Mouse (Mus musculus) forebrain, embryonic 12.5 days (tissue): ENCODE data around the gene Akirin1. TPM values are rescaled to one million over a fixed set of nuclear protein-coding genes. Genes with fewer than 3 reads are reported as not detected.
A peak's percentile ranks its signal among the peaks of the same experiment; 100 is the strongest.

Experiments used
- ATAC-seq: fragments of 200-750 bp; cut with Nextera tagmentation; 2 replicates; pipeline ENCODE4 v1.8.0; 2017; ENCODE audit warnings: moderate TSS enrichment; ENCODE audit not compliant: low FRiP score
- H3K27ac ChIP-seq: fragments of 300-500 bp; sonication (generic); 2 replicates; pipeline ENCODE4 v1.5.1; 2016; ENCODE audit warnings: mild to moderate bottlenecking
- H3K27me3 ChIP-seq: fragments of 300-500 bp; sonication (generic); 2 replicates; pipeline ENCODE4 v1.6.1; 2016; ENCODE audit warnings: mild to moderate bottlenecking
- H3K36me3 ChIP-seq: fragments of 300-500 bp; sonication (generic); replicated peaks from 2 replicates; pipeline ENCODE4 v1.6.1; 2016; ENCODE audit warnings: mild to moderate bottlenecking
- H3K4me1 ChIP-seq: fragments of 300-500 bp; sonication (generic); 2 replicates; pipeline ENCODE4 v1.6.1; 2016
- H3K4me2 ChIP-seq: fragments of 300-500 bp; sonication (generic); 2 replicates; pipeline ENCODE4 v1.6.1; 2016; ENCODE audit warnings: mild to moderate bottlenecking, moderate library complexity
- H3K4me3 ChIP-seq: fragments of 300-500 bp; sonication (generic); replicated peaks from 2 replicates; pipeline ENCODE4 v1.5.1; 2016; ENCODE audit warnings: mild to moderate bottlenecking
- H3K9ac ChIP-seq: fragments of 300-500 bp; sonication (generic); 2 replicates; pipeline ENCODE4 v1.6.1; 2016; ENCODE audit warnings: mild to moderate bottlenecking
- H3K9me3 ChIP-seq: fragments of 300-500 bp; sonication (generic); 2 replicates; pipeline ENCODE4 v1.6.1; 2016
- WGBS: fragments of 180-500 bp; shearing (Covaris S2); methylation state at CpG from one replicate; pipeline ENCODE4 v1.1.7; 2016; 5-methylcytosine and 5-hydroxymethylcytosine counted together
- polyA plus RNA-seq: library from polyadenylated mRNA; unstranded; fragments of >200 nt; fragmentation: Nextera tagmentation; extraction: Ambion mirVana; gene quantifications from 2 replicates; pipeline ENCODE4 v1.2.1, GENCODE M21; 2016

Akirin1 gene
- 89.8 and 91.1 TPM in 2 replicates for polyA plus RNA-seq

DNA sequence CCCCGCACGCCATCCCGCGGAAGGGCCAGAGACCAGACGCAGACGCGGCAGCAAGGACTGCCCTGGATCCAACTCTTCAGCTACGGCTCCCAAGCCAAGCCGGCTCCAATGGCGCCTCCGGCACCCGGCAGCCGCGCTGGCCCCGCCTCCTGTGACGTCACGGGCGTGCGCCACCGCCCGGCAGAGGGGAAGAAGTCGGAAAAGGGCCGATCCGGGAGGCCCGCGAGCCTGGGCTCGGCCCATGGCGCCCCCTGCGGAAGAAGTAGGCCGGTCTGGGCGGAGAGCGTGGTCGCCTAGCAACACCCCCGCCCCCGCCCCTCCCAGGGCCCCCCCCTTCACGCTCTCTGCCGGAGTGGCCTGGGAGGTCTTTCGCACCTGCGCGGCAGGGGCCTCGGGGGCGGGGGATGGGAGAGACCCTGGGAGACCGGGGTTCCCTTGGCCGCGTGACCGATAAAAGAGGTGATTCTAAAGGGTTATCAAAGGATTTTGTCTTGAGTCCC is at the start of gene Akirin1:
Akirin1 (minus strand) TSS at position 194 of the 500 bp plus-strand sequence.
- Histone ChIP-seq H3K27me3 (peaks cover 4% of the 10 kb centered on the region; the same call in 1 of the 2 replicates), H3K36me3 (no peaks in the 10 kb centered on the region), H3K4me3 (peak within 1 kb of the TSS; percentile 98), H3K9me3 (no peaks in the 10 kb centered on the region), H3K4me1 (peaks cover 21% of the 10 kb centered on the region), H3K27ac (peak within 1 kb of the TSS; percentile 97), H3K9ac (peak within 1 kb of the TSS; percentile 94), H3K4me2 (peak within 1 kb of the TSS; percentile 79)
- ATAC-seq: peak; percentile 99
- WGBS: under 1% methylated on average over 46 of the region's 46 CpGs

DNA sequence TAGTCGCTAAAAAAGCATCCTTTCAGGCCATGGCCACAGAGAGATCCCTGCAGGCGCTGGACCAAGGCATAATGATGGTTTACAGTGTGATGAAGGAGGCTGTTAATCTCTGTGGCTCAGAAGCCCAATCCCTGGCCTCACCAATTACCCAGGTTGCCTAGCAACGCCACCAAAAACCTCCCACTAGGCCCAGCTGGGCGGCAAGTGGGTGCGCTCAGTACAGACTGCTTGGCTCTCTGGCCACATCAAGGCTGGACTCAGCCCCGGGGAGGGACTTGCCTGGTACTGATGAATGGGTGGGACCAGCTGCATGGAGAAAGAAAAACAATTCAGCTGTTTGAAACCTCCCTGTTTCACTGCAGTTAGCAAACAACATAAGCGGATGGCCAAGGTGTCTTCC is 47.7 kb upstream of the Akirin1 start:
- Histone ChIP-seq H3K36me3 (no peaks in the 10 kb centered on the region), H3K4me3 (no peak overlapping the region), H3K27me3 (no peaks in the 10 kb centered on the region), H3K9ac (no peak overlapping the region), H3K4me2 (no peak overlapping the region), H3K27ac (peak overlapping the region; percentile 57), H3K9me3 (no peaks in the 10 kb centered on the region), H3K4me1 (peaks cover 14% of the 10 kb centered on the region)
- 27% methylated on average over 7 of the region's 7 CpGs for WGBS
- peak; percentile 89 for ATAC-seq

DNA sequence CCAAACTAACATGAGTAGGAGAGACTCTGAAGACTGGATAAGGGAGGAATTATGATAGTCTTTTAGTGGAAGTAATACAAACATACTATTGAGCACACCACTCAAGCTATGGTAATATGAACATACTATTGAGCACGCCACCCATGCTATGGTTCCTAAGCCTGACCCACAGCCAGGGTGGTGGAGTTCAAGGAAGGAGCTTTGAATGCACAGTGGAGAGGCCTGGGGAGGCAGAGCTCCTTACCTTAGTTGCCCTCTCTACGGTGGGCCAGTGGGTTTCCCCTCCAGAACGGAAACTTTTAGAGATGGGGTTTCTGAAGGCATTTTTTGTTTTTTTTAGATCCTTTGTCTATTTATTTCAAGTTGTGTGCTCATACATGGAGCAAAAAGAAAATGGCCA is 47.3 kb upstream of the Akirin1 start:
- ATAC-seq: peak; percentile 41; the same call in 1 of the 2 replicates
- Histone ChIP-seq H3K4me1 (peaks cover 14% of the 10 kb centered on the region), H3K27ac (peak overlapping the region; percentile 57), H3K4me2 (no peak overlapping the region), H3K4me3 (no peak overlapping the region), H3K9me3 (no peaks in the 10 kb centered on the region), H3K27me3 (no peaks in the 10 kb centered on the region), H3K36me3 (no peaks in the 10 kb centered on the region), H3K9ac (no peak overlapping the region)
- WGBS: 80% methylated on average over 3 of the region's 3 CpGs

DNA sequence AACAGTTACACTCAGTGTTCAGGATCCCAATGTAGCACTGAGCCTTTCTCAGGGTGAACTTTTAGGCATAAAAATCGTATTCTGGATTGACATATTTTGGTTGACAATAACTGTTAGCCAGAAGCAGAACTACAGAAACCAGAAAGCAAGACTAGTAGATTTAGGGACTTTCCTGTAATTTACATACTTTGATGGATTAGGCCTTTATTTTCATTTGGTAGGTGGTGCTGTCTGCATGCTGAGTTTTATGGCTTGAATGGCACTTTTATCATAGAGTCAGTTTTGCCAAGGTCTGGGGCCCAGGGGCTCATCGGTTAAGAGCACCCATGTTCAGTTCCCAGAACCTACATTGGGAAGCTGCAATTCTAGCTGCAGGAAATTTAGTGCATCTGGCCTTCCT is 44.9 kb upstream of the Akirin1 start:
- H3K4me3 ChIP-seq: no peak overlapping the region
- H3K9me3 ChIP-seq: no peaks in the 10 kb centered on the region
- H3K4me1 ChIP-seq: peaks cover 14% of the 10 kb centered on the region
- 76% methylated on average over 2 of the region's 2 CpGs for WGBS
- no peak overlapping the region for H3K9ac ChIP-seq
- no peak for ATAC-seq
- H3K27ac ChIP-seq: no peak overlapping the region
- no peaks in the 10 kb centered on the region for H3K27me3 ChIP-seq
- no peak overlapping the region for H3K4me2 ChIP-seq
- no peaks in the 10 kb centered on the region for H3K36me3 ChIP-seq

DNA sequence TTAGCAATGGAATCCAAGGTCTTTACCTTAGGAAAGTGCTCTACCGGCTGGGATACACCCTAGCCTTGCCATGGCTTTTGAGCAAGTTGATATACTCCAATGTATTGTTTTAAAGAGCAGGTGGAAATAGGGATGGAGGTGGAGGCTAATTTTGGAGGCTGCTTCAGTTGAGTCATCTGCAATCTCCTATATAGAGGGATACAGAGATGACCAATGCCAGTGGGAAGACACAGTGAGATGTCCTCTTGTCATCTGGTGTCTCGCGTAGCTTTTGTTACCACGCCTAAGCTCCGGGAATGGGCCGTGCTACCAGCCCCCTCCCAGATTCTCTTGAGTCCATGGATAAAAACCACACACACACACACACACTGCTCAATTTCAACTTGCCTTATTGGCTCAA is 43.0 kb upstream of the Akirin1 start:
- 92% methylated on average over 6 of the region's 6 CpGs for WGBS
- Histone ChIP-seq H3K36me3 (no peaks in the 10 kb centered on the region), H3K4me2 (no peak overlapping the region), H3K27ac (no peak overlapping the region), H3K9ac (no peak overlapping the region), H3K27me3 (no peaks in the 10 kb centered on the region), H3K9me3 (no peaks in the 10 kb centered on the region), H3K4me1 (peaks cover 14% of the 10 kb centered on the region), H3K4me3 (no peak overlapping the region)
- no peak for ATAC-seq

DNA sequence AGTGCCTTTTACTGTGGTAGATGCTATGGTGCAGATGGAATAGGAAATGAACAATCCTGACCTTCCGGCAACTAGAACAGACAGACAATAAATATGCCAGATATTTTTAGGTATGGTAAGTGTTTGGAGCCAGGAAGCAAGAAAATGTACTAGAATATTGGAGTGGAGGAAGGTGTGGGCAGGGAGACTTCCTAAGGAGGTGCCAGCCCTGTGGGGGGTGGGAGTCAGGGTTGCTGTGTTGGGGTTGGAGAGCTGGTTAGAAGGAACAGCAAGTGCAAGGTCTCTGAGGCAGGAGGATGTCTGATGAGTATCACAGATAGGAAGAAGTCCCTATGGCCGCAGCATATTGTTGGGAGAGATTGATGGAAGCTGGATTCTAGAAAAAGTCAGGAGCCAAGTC is 42.5 kb upstream of the Akirin1 start:
- Histone ChIP-seq H3K9ac (no peak overlapping the region), H3K27me3 (no peaks in the 10 kb centered on the region), H3K27ac (no peak overlapping the region), H3K9me3 (no peaks in the 10 kb centered on the region), H3K4me1 (peaks cover 14% of the 10 kb centered on the region), H3K36me3 (no peaks in the 10 kb centered on the region), H3K4me3 (no peak overlapping the region), H3K4me2 (no peak overlapping the region)
- WGBS: 93% methylated on average over 2 of the region's 2 CpGs
- ATAC-seq: no peak

DNA sequence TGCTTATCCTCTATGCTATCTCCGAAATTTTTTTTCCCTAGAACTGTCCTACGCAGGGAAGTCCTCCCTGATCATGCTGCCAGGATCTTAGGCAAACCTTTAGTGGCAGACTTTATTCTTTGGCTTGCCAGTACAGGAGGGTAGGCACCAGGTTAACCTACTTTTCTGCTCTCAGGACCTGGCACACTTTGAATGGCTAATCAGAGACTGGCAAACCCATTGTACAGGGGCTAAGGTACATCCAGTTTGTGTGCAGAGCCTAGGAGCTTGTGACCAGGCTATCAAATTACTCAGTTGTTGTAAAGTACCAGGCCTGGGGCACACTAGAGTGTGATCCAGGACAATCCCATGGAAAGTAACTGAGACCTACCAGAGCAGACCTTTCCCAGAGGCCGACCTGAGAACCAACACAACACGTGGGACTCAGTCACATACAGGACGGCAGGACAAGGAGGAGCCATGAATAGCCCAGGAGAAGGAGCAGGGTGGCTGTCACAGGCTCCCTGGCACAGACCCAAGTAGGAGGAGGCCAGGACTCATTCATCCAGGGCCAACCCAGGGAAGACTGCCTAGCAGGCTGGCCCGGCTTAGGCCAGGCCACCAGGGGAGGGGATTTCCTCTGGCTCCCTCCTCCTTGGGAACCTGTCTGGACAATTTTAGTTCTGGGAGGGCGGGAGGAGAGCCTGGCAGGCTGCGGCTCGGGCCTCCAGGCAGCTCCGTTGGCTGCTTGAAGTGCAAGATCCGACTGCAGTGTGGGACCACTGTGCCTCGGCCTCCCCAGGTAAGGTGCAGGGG is 37.2 kb upstream of the Akirin1 start, which contains the start of gene Rhbdl2:
Rhbdl2 (plus strand) TSS at position 684 of the 795 bp plus-strand sequence.
- no peaks in the 10 kb centered on the region for H3K9me3 ChIP-seq
- peak; percentile 63 for ATAC-seq
- H3K4me1 ChIP-seq: peaks cover 8% of the 10 kb centered on the region
- WGBS: 28% methylated on average over 12 of the region's 12 CpGs
- no peaks in the 10 kb centered on the region for H3K36me3 ChIP-seq
- no peak within 1 kb of the TSS for H3K27ac ChIP-seq
- no peaks in the 10 kb centered on the region for H3K27me3 ChIP-seq
- H3K9ac ChIP-seq: 0 out of 2 replicates have a peak within 1 kb of the TSS, but pooled peaks have one; percentile 13
- H3K4me3 ChIP-seq: no peak within 1 kb of the TSS
- peak within 1 kb of the TSS; percentile 19; the same call in 1 of the 2 replicates for H3K4me2 ChIP-seq

DNA sequence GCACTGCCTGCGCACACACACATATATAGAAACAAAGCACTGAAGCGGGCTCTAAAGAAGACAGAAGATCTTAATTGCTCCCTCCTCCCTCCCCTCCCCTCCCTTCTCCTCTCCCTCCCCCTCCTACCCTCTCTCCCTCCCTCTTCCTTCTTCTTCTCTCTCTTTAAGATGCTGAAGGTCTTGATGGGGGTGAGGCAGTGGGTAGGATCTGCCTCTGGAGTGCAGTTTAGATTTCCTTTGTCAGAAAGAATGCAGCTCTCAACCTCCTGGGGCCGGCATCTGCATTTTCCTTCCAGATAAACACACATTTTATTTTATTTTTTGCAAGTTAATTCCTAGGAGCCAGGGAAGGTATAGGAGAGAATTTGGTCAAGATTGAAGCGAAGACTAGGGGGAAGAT is 18.1 kb upstream of the Akirin1 start:
- no peaks in the 10 kb centered on the region for H3K9me3 ChIP-seq
- H3K4me2 ChIP-seq: no peak overlapping the region
- no peaks in the 10 kb centered on the region for H3K4me1 ChIP-seq
- H3K27ac ChIP-seq: no peak overlapping the region
- no peak overlapping the region for H3K4me3 ChIP-seq
- ATAC-seq: no peak
- H3K9ac ChIP-seq: no peak overlapping the region
- 70% methylated on average over 4 of the region's 4 CpGs for WGBS
- no peaks in the 10 kb centered on the region for H3K36me3 ChIP-seq
- no peaks in the 10 kb centered on the region for H3K27me3 ChIP-seq

DNA sequence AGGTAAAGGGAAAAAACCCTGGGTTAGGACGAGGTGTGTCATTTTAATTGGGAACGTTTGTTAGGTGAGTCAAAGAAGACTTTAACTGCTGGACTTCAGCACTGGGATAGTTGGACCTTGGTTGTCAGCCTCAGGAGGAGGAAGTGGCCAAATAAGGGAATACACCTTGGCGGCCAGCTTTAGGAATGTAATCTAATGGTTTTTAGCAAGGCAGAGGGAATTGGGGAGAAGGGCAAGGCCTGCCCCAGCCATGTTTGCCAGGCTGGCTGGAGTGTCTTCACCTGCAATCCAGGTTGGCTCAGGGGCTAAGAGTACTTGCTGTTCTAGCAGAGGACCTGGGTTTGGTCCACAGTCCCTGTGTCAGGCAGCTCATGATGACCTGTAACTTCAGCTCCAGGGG is 17.7 kb upstream of the Akirin1 start:
- H3K9ac ChIP-seq: no peak overlapping the region
- no peak overlapping the region for H3K4me3 ChIP-seq
- 71% methylated on average over 3 of the region's 3 CpGs for WGBS
- ATAC-seq: no peak
- H3K9me3 ChIP-seq: no peaks in the 10 kb centered on the region
- H3K27me3 ChIP-seq: no peaks in the 10 kb centered on the region
- no peaks in the 10 kb centered on the region for H3K36me3 ChIP-seq
- H3K27ac ChIP-seq: no peak overlapping the region
- no peak overlapping the region for H3K4me2 ChIP-seq
- H3K4me1 ChIP-seq: no peaks in the 10 kb centered on the region

DNA sequence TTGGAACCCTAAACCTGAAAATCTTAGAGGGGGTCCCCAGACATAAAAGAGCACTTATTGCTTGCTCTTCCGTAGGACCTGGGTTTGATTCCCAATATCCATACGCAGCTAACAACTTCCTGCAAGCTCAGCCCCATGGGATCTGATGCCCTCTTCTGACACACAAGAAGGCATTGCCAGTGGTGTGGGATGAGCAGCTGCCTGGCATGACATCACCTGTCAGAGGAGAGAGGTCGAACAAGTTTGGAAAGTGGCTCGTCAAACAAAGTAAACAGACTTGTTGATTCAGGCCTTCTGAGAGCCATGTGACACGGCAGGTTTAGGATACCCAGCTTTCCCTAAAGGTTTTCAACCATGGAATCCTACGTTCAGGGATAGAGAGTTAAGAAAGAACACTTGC is 14.9 kb upstream of the Akirin1 start:
- 87% methylated on average over 6 of the region's 6 CpGs for WGBS
- H3K9me3 ChIP-seq: no peaks in the 10 kb centered on the region

DNA sequence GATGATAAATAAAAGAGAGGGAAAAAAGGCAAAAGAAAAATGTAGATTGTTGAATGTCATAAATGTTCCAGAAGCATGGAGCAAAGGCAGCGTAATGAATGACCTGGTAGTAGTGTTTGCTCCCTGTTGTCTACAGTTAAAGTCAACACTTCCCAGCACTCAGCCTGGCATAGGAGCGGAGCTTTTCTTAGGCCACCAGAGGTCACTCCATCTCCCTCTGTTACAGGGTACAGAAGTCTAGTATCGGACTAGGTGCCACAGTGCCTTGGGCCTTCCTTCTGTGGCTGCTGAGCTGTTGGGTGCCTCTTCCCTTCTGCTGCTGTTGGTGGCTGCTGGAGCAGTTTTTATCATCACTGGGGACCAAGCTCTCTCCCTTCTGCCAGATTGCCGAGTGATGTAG is 8.2 kb upstream of the Akirin1 start:
- Histone ChIP-seq H3K4me2 (no peak overlapping the region), H3K9ac (no peak overlapping the region), H3K4me3 (no peak overlapping the region), H3K27me3 (no peaks in the 10 kb centered on the region), H3K4me1 (no peaks in the 10 kb centered on the region), H3K9me3 (no peaks in the 10 kb centered on the region), H3K36me3 (no peaks in the 10 kb centered on the region), H3K27ac (no peak overlapping the region)
- WGBS: 50% methylated on average over 4 of the region's 4 CpGs
- ATAC-seq: no peak

More for the DNA sequence above, 14.9 kb upstream of the Akirin1 start:
- H3K36me3 ChIP-seq: no peaks in the 10 kb centered on the region
- H3K4me3 ChIP-seq: no peak overlapping the region
- no peak for ATAC-seq
- no peak overlapping the region for H3K27ac ChIP-seq
- no peaks in the 10 kb centered on the region for H3K4me1 ChIP-seq
- H3K9ac ChIP-seq: no peak overlapping the region
- H3K27me3 ChIP-seq: no peaks in the 10 kb centered on the region
- H3K4me2 ChIP-seq: no peak overlapping the region

DNA sequence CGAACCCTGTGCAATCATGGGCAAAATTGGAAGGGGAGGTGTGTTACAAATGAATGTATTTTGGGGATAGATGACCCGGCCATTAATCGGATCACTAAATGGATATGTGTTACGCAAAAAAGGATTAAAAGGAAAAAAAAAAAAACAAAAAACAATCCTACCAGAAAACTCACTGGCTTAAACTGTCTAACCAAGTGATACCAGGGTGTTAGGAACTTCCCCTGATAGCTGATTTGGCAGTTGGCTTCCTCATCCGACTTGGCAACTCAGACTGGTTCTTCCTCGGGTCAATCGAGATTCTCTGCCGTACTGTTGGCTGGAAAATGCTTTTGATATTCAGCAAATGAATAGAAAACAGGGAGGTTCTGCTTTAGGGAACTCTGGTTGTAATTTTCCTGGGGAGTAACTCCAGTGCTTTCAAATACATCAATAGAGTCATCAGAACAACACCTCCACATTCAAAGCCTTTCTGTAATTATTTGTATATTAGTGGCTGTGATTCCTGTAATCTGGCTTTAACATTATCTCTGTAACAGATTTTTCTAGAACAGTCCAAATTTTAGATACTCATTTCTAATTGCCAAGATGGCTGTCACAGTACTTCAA is 665 bp upstream of the Akirin1 start:
- Histone ChIP-seq H3K27me3 (peaks cover 4% of the 10 kb centered on the region; the same call in 1 of the 2 replicates), H3K9ac (peak overlapping the region; percentile 42), H3K4me1 (peaks cover 21% of the 10 kb centered on the region), H3K4me3 (peak overlapping the region; percentile 98), H3K9me3 (no peaks in the 10 kb centered on the region), H3K36me3 (no peaks in the 10 kb centered on the region), H3K27ac (no peak overlapping the region), H3K4me2 (peak overlapping the region; percentile 57)
- ATAC-seq: no peak
- 0% methylated on average over 8 of the region's 8 CpGs for WGBS
